Mouse (Mus musculus) erythroblast, embryonic 14.5 days (primary cell): ENCODE results near the gene Ttc1. TPM values are rescaled to one million over a fixed set of nuclear protein-coding genes. Genes with fewer than 3 reads are reported as not detected.
A peak's percentile ranks its signal among the peaks of the same experiment; 100 is the strongest.

ENCODE experiments used
- H3K27me3 ChIP-seq: 2 replicates; pipeline ENCODE4 v1.6.1; 2012; ENCODE audit warnings: inconsistent platforms; ENCODE audit not compliant: control insufficient read depth
- H3K36me3 ChIP-seq: 2 replicates; pipeline ENCODE4 v1.6.1; 2012; ENCODE audit warnings: mild to moderate bottlenecking, inconsistent platforms; ENCODE audit not compliant: control insufficient read depth
- H3K4me1 ChIP-seq: 2 replicates; pipeline ENCODE4 v1.6.1; 2012; ENCODE audit warnings: inconsistent platforms; ENCODE audit not compliant: control insufficient read depth
- H3K4me3 ChIP-seq: replicated peaks from 2 replicates; pipeline ENCODE3; 2012; ENCODE audit warnings: moderate library complexity, mild to moderate bottlenecking, inconsistent platforms
- H3K9me3 ChIP-seq: 2 replicates; pipeline ENCODE4 v1.6.1; 2012; ENCODE audit warnings: low read length, inconsistent platforms, mixed read lengths; ENCODE audit not compliant: control insufficient read depth
- GATA1 ChIP-seq: IDR thresholded peaks from 2 replicates; pipeline ENCODE4 v1.6.1; 2012; ENCODE audit warnings: low read length, inconsistent platforms, mixed read lengths
- TAL1 ChIP-seq: IDR thresholded peaks from 3 replicates; pipeline ENCODE4 v1.6.1; 2012; ENCODE audit warnings: low read length, inconsistent platforms, mixed read lengths
- polyA plus RNA-seq: library from polyadenylated mRNA; stranded (reverse); fragments of >175 nt; gene quantifications from 2 replicates; pipeline ENCODE4 v1.2.3, GENCODE M21; 2012

Ttc1 gene
- 1.1 and 1.4 TPM in 2 replicates for polyA plus RNA-seq

DNA sequence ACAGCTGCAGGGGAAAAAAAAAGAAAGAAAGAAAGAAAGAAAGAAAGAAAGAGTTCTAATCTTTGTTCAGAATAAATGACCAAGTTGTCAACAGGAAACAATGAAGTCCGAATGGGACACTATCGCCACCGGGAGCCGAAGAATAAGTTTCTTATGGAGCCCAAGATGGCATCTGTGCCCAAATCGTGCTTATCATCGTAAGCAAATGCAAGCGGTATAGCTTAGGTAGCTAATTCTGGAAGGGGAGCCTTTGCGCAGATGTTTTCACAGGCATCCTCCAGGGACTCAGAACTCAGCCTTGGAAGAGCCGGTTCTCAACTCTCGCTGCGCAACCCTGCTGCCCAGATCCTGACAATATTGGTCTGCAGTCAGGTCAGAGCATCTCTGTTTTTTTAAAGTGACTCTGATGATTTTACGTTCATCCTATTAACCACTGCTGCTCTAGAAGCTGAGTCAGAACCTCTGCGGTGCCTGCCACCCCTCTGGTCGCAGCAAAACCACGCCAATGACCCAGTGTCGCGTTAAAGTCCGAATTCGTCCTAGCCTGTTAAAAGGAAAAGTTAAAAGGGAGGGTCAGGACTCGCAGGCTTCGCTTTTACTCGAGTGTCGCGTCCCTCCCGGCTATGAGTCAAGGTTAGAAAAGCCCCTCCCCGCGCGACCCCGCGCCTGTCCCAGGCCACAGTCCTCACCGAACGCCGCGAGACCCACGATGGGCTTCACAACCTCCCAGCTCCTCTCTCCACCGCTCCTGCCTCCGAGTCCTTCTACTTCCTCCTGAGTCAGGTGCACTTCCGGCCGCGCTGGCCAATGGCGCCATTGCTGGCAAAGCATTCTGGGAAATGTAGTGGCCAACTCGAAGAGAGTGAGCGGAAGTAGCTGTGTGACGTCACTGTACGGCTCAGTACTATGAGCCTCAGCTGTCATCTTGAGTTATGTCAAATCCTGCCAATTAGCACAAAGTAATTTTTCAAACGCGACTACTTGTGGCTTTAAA, at the start of gene Ttc1:
TSS of gene Ttc1 (minus strand) at position 776 of the 994 bp plus-strand sequence.
- Histone ChIP-seq H3K36me3 (peaks cover 28% of the 10 kb centered on the region), H3K9me3 (no peaks in the 10 kb centered on the region), H3K4me1 (peaks cover 15% of the 10 kb centered on the region), H3K27me3 (peaks cover 1% of the 10 kb centered on the region), H3K4me3 (peak within 1 kb of the TSS; percentile 79)
- TF ChIP-seq TAL1 = no peak
- no peak for TF ChIP-seq GATA1

DNA sequence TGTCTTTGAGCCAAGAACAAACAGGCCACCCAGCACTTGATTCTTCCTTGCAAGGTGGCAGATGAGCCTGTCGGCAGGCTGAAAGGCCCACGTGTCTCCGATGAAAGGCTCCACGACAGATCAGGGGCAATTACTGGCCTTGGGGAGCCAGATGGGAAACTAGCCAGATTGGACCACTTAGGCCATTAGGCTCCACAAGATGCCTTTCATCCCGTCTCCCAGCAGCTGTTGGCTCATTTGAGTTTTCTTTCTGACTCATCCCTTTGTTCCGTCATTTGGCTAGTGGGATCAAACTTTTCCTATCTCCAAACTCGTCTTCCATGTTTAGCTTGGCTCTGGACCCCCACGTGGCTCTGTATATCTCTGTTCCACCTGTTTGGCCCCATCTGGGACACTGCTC, 48.2 kb upstream of the Ttc1 start:
- Histone ChIP-seq H3K36me3 (no peaks in the 10 kb centered on the region; the same call in 1 of the 2 replicates), H3K27me3 (no peaks in the 10 kb centered on the region), H3K4me1 (no peaks in the 10 kb centered on the region), H3K4me3 (no peak overlapping the region), H3K9me3 (peaks cover 4% of the 10 kb centered on the region)
- no peak for TF ChIP-seq GATA1
- TF ChIP-seq TAL1 = no peak

DNA sequence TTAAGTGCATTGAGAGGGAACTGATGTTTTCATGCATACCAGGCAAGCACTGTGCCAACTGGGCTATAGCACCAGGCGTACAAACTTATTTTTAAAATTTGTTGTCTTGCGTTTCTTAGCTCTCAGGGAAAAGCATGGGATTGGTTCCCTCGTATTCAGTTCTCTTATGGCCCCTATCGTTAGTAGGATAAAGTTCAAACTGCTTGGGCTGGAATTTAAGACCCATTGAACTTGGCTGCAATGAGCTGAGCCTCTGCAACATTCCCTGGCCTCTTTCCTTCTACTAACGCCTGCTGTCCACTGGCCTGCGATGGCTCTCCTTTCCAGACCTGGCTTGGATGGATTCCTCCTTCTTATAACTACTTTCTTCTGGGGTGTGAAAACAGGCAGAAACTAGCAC, 42.6 kb upstream of the Ttc1 start:
- TF ChIP-seq TAL1 (no peak), GATA1 (no peak)
- H3K9me3 ChIP-seq = peaks cover 2% of the 10 kb centered on the region
- H3K4me3 ChIP-seq = no peak overlapping the region
- H3K36me3 ChIP-seq = no peaks in the 10 kb centered on the region; the same call in 1 of the 2 replicates
- no peaks in the 10 kb centered on the region for H3K4me1 ChIP-seq
- H3K27me3 ChIP-seq = no peaks in the 10 kb centered on the region

DNA sequence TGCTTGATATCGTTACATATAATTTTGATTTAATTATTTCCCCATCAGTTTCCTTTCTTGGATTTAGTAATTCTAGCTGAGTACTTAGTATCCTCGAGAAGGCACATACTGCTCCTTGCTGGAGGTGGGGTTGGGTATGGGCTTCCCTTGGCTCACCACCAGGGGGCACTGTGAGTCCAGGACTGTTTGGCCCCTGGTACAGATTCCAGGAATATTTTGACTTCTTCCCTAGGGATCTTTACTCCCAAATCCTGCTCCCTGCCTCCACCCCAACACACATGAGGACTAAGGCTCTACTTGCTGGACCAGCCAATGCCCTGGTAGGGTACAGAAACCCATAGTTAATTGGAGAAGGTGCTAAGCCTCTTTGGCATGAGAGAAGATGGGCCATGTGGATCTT, 36.0 kb upstream of the Ttc1 start:
- H3K9me3 ChIP-seq = no peaks in the 10 kb centered on the region
- no peaks in the 10 kb centered on the region; the same call in 1 of the 2 replicates for H3K36me3 ChIP-seq
- TF ChIP-seq TAL1 (no peak), GATA1 (no peak)
- no peak overlapping the region for H3K4me3 ChIP-seq
- H3K27me3 ChIP-seq = no peaks in the 10 kb centered on the region
- no peaks in the 10 kb centered on the region for H3K4me1 ChIP-seq

DNA sequence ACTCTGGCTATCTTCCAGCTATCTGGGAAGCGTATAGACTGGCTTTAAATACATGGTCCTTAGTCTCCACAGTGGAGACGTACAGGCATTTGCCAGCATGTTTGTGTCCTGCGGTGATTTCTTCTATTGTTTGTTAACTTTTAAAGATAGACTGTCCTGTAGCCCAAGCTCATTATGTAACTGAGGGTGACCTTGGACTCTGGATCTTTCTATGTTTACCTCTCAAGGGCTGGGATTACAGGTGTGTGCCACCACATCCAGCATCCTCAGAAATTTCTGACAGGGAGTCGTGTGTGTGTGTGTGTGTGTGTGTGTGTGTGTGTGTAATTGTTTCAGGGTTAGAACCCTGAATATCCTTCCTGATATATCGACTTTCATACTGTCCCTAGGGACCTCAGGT, 35.3 kb upstream of the Ttc1 start:
- Histone ChIP-seq H3K9me3 (no peaks in the 10 kb centered on the region), H3K36me3 (no peaks in the 10 kb centered on the region; the same call in 1 of the 2 replicates), H3K27me3 (no peaks in the 10 kb centered on the region), H3K4me1 (no peaks in the 10 kb centered on the region), H3K4me3 (no peak overlapping the region)
- TF ChIP-seq TAL1 (no peak), GATA1 (no peak)

DNA sequence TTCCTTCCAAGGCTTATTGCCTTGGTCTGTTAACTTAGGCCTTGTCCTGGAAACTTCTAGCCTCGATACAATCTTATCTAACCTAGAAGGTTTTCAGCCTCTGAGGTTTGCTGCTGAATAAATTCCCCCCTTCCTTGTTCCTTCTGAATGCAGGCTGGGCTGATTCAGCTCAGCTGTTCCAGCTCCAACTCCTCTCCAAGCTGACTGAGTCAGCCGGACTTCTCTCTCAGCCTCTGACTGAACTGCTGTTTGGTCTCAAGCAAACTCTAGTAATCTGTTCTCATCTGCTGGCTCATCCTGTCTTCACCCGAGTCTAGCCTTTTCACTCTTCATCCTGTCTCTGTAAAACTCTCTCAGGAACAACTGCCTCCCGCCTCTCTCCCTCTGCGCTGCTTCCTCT, 31.7 kb upstream of the Ttc1 start:
- TF ChIP-seq GATA1 = no peak
- H3K9me3 ChIP-seq = no peaks in the 10 kb centered on the region
- H3K27me3 ChIP-seq = peaks cover 18% of the 10 kb centered on the region
- H3K36me3 ChIP-seq = no peaks in the 10 kb centered on the region
- H3K4me1 ChIP-seq = no peaks in the 10 kb centered on the region
- H3K4me3 ChIP-seq = no peak overlapping the region

DNA sequence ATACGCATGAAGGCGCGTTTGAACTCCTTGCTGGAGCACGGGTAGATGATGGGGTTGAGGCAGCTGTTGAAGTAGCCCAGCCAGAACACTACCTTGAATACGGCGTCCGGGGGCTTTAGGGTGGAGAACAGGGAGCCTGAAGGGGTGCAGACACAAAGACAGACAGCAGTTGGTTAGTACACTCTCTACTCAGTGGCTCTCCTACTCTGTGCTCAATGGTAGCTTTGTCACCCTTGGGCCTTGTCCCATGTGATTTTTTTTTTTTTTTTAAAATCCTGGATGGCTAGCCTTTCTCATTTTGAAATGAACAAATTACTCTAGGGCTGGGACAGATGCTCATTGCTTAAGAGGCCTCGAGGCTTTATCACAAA, 28.5 kb upstream of the Ttc1 start:
- peaks cover 24% of the 10 kb centered on the region for H3K27me3 ChIP-seq
- no peaks in the 10 kb centered on the region for H3K4me1 ChIP-seq
- no peak overlapping the region for H3K4me3 ChIP-seq
- no peak for TF ChIP-seq GATA1
- no peak for TF ChIP-seq TAL1
- no peaks in the 10 kb centered on the region for H3K36me3 ChIP-seq
- no peaks in the 10 kb centered on the region for H3K9me3 ChIP-seq

DNA sequence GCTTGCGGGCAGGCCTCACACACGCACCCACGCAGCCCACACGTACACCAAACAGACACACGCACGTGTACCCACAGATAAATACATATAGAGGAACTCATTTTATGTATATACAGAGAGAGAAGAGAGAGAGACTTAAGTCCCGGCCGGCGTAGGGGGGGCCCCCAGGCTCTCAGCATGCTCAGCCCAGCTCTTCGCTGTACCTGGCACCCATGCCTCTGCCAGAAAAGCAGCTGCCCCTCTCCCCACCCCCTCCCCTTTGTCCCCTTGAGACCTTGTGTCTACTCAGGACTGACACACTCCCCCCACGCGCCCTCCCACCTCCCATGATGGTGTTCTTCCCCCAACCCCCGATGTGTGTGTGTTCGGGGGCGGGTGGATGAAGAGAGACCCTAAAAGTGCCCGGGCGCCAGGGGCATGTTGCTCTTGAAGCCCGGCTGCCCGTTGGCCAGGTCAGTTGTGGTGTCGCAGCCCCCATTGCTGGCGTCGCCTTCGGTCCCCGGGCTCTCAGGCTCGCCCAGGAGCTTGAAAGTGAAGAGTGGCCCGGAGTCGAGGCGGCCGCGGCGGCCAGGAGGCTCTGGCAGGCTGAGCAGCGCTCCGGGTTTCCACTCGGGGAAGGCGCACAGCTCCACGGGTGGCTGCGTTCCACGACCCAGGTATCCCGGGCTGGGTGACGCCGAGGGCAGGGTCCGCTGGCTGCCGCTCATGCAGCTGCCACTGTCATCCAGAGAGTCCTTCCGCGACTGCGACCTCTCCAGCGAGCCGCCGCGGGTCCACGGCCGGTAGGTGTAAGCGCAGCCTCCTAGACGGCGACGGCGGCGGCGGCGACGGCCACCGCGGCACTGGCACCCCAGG, 27.9 kb upstream of the Ttc1 start:
- Histone ChIP-seq H3K4me1 (no peaks in the 10 kb centered on the region), H3K36me3 (no peaks in the 10 kb centered on the region), H3K4me3 (no peak overlapping the region), H3K27me3 (peaks cover 24% of the 10 kb centered on the region), H3K9me3 (no peaks in the 10 kb centered on the region)
- TF ChIP-seq TAL1 (no peak), GATA1 (no peak)

DNA sequence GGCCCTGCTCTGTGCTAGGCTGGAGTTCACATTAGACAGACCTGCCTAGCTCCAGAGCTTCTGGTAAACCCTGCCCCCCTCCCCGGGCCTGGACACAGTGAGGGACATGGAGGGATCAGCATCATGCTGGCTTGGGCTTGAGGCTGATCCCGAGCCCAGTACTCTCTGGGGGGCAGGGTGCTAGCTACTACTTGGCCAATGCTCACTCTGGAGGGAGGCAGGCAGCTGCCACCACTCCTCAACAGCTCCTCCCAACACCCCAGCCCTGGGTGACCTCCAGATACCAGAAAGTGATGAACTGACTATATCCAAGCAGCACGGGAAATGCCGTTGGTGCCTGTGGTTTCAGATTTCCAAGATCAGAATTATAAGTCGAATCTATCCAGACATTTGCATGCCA, 25.9 kb upstream of the Ttc1 start:
- Histone ChIP-seq H3K9me3 (no peaks in the 10 kb centered on the region), H3K27me3 (peaks cover 24% of the 10 kb centered on the region), H3K4me1 (no peaks in the 10 kb centered on the region), H3K4me3 (no peak overlapping the region), H3K36me3 (no peaks in the 10 kb centered on the region)
- no peak for TF ChIP-seq GATA1
